Mouse (Mus musculus) liver, adult 2 months (tissue): ENCODE data around the gene Cyb5d1. TPM values are rescaled to one million over a fixed set of nuclear protein-coding genes. Genes with fewer than 3 reads are reported as not detected.
A peak's percentile ranks its signal among the peaks of the same experiment; 100 is the strongest.

Experiments used
- DNase-seq: peaks from one replicate; pipeline ENCODE4 v3.0.0-alpha.2; 2011; ENCODE audit warnings: low read depth, low spot score; ENCODE audit errors: extremely low read depth
- H3K27ac ChIP-seq: fragments of 200-500 bp; replicated peaks from 2 replicates; pipeline ENCODE4 v1.5.1; 2012; ENCODE audit warnings: low read depth, mild to moderate bottlenecking, control low read depth, inconsistent platforms, low read length; ENCODE audit not compliant: insufficient read depth
- H3K27me3 ChIP-seq: fragments of 200-500 bp; 2 replicates; pipeline ENCODE4 v1.6.1; 2012; ENCODE audit warnings: mild to moderate bottlenecking, moderate library complexity, low read length, inconsistent platforms; ENCODE audit not compliant: control insufficient read depth, insufficient read depth
- H3K36me3 ChIP-seq: fragments of 200-500 bp; 2 replicates; pipeline ENCODE4 v1.6.1; 2012; ENCODE audit warnings: low read length, inconsistent platforms; ENCODE audit not compliant: control insufficient read depth, insufficient read depth
- H3K4me1 ChIP-seq: fragments of 200-500 bp; 2 replicates; pipeline ENCODE4 v1.6.1; 2011; ENCODE audit warnings: low read length; ENCODE audit not compliant: control insufficient read depth, insufficient read depth
- H3K4me3 ChIP-seq: fragments of 200-500 bp; 2 replicates; pipeline ENCODE4 v1.5.1; 2011; ENCODE audit warnings: low read depth, mild to moderate bottlenecking, control low read depth, low read length, moderate library complexity; ENCODE audit not compliant: insufficient read depth
- H3K79me2 ChIP-seq: fragments of 200-500 bp; 2 replicates; pipeline ENCODE4 v1.6.1; 2012; ENCODE audit warnings: inconsistent platforms, mild to moderate bottlenecking, low read length, moderate library complexity; ENCODE audit not compliant: control insufficient read depth, insufficient read depth
- H3K9ac ChIP-seq: fragments of 200-500 bp; 2 replicates; pipeline ENCODE4 v1.6.1; 2012; ENCODE audit warnings: low read depth, mild to moderate bottlenecking, control low read depth, inconsistent platforms, low read length
- CTCF ChIP-seq: fragments of 200-500 bp; IDR thresholded peaks from 2 replicates; pipeline ENCODE4 v1.5.1; 2011; ENCODE audit warnings: low read depth, low read length, control low read depth
- POLR2A ChIP-seq: fragments of 200-500 bp; IDR thresholded peaks from 2 replicates; pipeline ENCODE4 v1.6.1; 2011; ENCODE audit warnings: low read length, control low read depth; ENCODE audit not compliant: insufficient read depth; ENCODE audit errors: extremely low read depth
- WGBS: fragments of 180-500 bp; shearing (Covaris S2); methylation state at CpG from one replicate; pipeline ENCODE4 v1.1.7; 2018; 5-methylcytosine and 5-hydroxymethylcytosine counted together
- polyA plus RNA-seq: library from polyadenylated mRNA; depleted of rRNA; stranded (reverse); fragments of >200 nt; gene quantifications from 2 replicates; pipeline ENCODE4 v1.2.3, GENCODE M21; 2012
- total RNA-seq: library from RNA; depleted of rRNA; stranded (reverse); fragments of >200 nt; gene quantifications from 2 replicates; pipeline ENCODE4 v1.2.3, GENCODE M21; 2014

Gene Cyb5d1
- total and polyA plus RNA-seq, 2 experiments: 21.1 to 40.7 TPM

DNA sequence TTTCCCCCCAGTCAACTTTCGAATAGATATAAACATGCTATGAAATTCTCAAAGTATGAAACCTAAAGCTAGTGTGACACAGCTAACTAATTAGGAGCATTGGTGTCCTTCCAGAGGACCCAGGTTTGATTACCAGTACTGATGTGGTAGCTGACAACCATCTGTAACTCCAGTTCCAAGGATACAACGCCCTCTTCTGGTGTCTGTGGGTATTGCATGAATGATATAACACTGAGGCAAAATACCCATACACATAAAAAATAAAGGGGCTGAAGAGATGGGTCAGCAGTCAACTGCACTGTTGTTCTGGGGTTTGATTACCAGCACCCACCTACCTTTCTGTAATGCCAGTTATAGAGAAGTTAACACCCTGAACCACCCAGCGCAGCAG, 22.7 kb downstream of the Cyb5d1 start:
- Histone ChIP-seq H3K27me3 (no peaks in the 10 kb centered on the region), H3K36me3 (no peaks in the 10 kb centered on the region), H3K9ac (no peak overlapping the region), H3K4me1 (peaks cover 10% of the 10 kb centered on the region), H3K27ac (no peak overlapping the region), H3K4me3 (no peak overlapping the region), H3K79me2 (no peaks in the 10 kb centered on the region; the same call in 1 of the 2 replicates)
- WGBS: 61% methylated on average over 3 of the region's 3 CpGs
- TF ChIP-seq CTCF (peak; percentile 27; the same call in 1 of the 2 replicates), POLR2A (no peak)
- no peak for DNase-seq

DNA sequence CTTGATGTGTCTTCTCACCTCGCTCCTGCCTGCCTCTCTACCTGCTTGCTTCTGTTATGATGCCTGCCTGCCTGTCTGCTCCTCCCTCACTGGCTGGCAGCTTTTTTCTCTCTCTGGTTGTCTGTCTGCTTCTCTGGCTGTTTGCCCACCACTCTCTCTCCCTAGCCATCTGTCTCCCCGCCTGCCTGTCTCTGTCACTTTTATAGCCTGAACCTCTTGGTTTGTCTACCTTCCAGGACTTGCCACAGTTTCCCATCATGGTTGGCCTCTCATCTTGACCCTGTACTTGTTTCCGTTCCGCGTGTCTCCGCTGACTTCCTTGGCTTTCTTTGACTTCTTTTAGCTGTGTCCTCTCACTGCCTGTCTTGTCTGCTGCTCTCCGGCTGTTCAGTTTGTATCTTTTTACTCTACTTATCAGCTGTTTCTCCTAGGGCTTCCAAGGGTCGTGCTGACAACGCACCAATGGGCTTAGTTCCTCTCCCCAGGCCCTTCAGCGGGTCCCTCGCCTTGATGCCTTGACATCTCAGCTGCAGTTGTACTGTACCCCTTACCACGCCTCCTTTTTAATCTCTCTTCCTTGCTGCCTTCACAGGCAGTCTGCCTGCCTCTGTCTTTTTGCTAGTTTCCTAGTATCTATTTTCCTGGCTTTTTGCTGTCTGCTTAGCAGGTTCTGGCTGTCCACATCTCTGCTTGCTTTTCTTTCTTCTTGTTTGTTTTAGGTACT, 23.2 kb downstream of the Cyb5d1 start:
- H3K4me1 ChIP-seq: peaks cover 11% of the 10 kb centered on the region
- 79% methylated on average over 12 of the region's 12 CpGs for WGBS

DNA sequence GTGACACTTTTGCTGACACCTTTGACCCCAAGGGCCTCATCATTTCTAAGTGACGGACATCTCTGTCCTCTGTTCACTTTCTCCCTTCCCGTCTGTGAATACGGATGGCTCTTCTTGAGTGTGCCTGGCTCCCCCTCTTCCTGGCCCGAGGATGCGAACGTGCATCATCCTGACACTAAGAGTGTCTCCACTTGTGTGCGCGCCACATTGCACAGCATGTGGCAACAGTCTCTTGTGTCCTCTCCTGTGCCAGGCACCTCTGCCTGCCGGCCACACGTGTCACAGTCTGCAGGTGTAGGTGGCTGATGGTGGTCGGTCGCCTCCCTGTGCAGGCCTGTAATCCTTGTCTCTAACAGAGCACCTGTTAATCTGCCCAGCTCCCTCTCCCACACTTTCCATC, 23.8 kb downstream of the Cyb5d1 start:
- H3K27me3 ChIP-seq: no peaks in the 10 kb centered on the region
- H3K27ac ChIP-seq: no peak overlapping the region
- no peaks in the 10 kb centered on the region; the same call in 1 of the 2 replicates for H3K79me2 ChIP-seq
- DNase-seq: no peak
- H3K4me1 ChIP-seq: peaks cover 7% of the 10 kb centered on the region
- no peak overlapping the region for H3K9ac ChIP-seq
- 74% methylated on average over 12 of the region's 12 CpGs for WGBS
- H3K4me3 ChIP-seq: no peak overlapping the region
- no peaks in the 10 kb centered on the region for H3K36me3 ChIP-seq
- no peak for TF ChIP-seq POLR2A
- no peak for TF ChIP-seq CTCF

More for the DNA sequence above, 23.2 kb downstream of the Cyb5d1 start:
- Histone ChIP-seq H3K27ac (no peak overlapping the region), H3K79me2 (no peaks in the 10 kb centered on the region; the same call in 1 of the 2 replicates), H3K9ac (no peak overlapping the region), H3K36me3 (no peaks in the 10 kb centered on the region), H3K27me3 (no peaks in the 10 kb centered on the region), H3K4me3 (no peak overlapping the region)
- TF ChIP-seq POLR2A: no peak
- TF ChIP-seq CTCF: no peak
- DNase-seq: no peak

DNA sequence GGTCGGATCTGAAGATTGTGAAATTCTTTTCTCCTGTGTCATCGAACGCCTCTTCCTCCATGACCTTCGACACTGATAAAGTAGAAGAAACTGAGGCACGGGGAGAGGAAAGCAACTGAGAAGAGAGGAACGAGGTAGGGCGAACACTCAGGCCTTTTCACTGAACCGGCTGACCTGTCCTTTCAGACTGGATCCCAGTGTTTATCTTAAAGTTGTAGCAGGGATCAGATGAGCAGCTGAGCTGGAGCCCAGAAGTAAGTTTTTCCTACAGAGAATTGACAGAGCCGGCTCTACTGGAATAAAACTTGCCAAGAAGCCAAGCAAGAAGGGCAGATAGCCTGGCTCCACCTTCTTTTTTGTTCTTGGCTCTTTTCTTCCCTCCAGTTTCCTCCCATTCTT, 24.6 kb downstream of the Cyb5d1 start:
- Histone ChIP-seq H3K79me2 (no peaks in the 10 kb centered on the region; the same call in 1 of the 2 replicates), H3K9ac (no peak overlapping the region), H3K36me3 (no peaks in the 10 kb centered on the region), H3K4me3 (no peak overlapping the region), H3K27ac (peak overlapping the region; percentile 1; the same call in 1 of the 2 replicates), H3K4me1 (peaks cover 9% of the 10 kb centered on the region), H3K27me3 (no peaks in the 10 kb centered on the region)
- TF ChIP-seq CTCF: no peak
- TF ChIP-seq POLR2A: no peak
- 12% methylated on average over 9 of the region's 9 CpGs for WGBS
- peak; percentile 61 for DNase-seq

DNA sequence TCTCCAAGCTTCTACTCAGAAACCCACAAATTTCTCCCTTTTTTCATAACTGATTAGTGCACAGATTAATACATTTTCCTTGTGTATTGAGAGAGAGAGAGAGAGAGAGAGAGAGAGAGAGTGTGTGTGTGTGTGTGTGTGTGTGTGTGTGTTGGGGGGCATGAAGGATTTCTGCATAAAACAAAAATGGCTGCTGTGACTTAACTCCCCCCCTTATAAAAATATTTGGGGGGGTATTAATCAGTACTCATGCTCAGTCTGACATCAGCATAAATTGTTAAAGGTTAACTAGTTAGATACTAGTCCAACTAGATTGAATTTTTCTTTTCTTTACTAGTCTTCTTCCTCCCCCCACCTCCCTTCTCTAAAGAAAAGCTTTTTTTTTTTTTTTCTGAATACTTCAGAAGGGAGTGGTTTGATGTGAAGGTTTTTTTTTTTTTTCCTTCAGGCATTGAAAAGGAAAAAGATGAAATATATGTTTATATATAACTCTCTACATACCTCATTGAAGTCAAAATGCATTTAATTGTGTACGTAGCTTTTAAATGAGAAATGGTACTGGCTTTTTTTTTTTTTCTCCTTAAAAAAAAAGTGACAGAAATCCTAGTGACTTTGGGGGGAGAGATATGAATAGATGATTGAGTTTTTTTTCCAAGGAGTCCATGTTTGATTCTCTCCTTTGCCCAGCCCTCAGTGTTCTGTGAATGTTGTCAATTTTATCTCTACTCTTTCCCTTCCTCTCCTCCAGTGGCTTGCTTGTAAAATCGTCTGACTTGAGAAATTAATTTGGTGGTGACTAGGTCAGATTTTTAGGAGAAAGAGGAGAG, 25.2 kb downstream of the Cyb5d1 start:
- DNase-seq: no peak
- WGBS: 40% methylated on average over 2 of the region's 2 CpGs

More for the DNA sequence above, 25.2 kb downstream of the Cyb5d1 start:
- Histone ChIP-seq H3K4me1 (peaks cover 15% of the 10 kb centered on the region), H3K27me3 (no peaks in the 10 kb centered on the region), H3K4me3 (no peak overlapping the region), H3K27ac (peak overlapping the region; percentile 1; the same call in 1 of the 2 replicates), H3K9ac (no peak overlapping the region), H3K36me3 (no peaks in the 10 kb centered on the region), H3K79me2 (no peaks in the 10 kb centered on the region; the same call in 1 of the 2 replicates)
- TF ChIP-seq POLR2A: no peak
- no peak for TF ChIP-seq CTCF
